ENCODE assay signal across 14 mouse cellular contexts in the genomic region with DNA sequence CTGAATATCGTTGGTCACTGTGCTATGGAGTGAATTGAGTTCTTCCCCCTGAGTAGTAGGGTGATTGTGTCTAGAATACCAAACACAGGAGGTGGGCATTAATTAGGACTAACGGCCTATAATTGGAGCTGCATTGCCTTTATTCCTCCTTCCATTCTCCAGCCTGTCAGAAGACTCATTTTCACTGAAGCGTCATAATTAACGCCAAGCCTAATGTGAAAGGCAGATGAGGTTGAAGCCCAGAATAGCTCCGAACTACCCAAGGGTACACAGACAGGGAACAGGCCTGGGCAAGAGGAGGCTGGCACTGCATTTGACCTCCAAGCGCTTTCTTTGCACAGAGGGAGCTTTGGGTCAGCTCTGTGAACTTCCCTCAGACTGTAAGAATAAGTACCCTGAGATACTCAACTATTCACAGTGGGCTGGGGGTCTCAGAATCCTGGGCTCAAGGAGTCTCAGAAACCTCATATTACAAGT.
A peak's percentile ranks its signal among the peaks of the same experiment; 100 is the strongest.
DNase-seq lines count a peak whose midpoint lies in the region; ATAC-seq and TF ChIP-seq lines count a peak whose summit lies in the region.
"Had no signal": no experiment of that assay in that cellular context is flagged by ENCODE, and none has a peak within 500 bp of the region (broad histone marks: within the 10 kb centered on the region; RNA-seq: fewer than 3 reads in every experiment).

No protein-coding gene starts in this region.

- no peaks in the 10 kb centered on the region for H3K36me3 ChIP-seq in embryonic facial prominence, embryonic 11.5 days (replicated peaks; ENCODE audit: control insufficient read depth, insufficient read depth, low read depth, low read length)
- H3K36me3 ChIP-seq in embryonic facial prominence, embryonic 10.5 days (replicated peaks) = no peaks in the 10 kb centered on the region
- no peaks in the 10 kb centered on the region for H3K36me3 ChIP-seq in hindbrain, embryonic 13.5 days
- no peaks in the 10 kb centered on the region for H3K36me3 ChIP-seq in midbrain, postnatal 0 days (ENCODE audit: insufficient read depth, low read length)
- no peaks in the 10 kb centered on the region for H3K36me3 ChIP-seq in heart, adult 2 months (ENCODE audit: control insufficient read depth, insufficient read depth, low read length)
- H3K36me3 ChIP-seq: lung, embryonic 15.5 days had no signal

- H3K4me2 ChIP-seq in embryonic facial prominence, embryonic 11.5 days (ENCODE audit: low read depth, low read length) = no peak overlapping the region
- H3K4me2 ChIP-seq in hindbrain, embryonic 13.5 days = no peak overlapping the region
- no peak overlapping the region for H3K4me2 ChIP-seq in midbrain, postnatal 0 days (ENCODE audit: low read depth, low read length, poor library complexity, severe bottlenecking)
- H3K4me2 ChIP-seq: lung, embryonic 15.5 days had no signal

- no peak for TF ChIP-seq POLR2A in cortical plate, adult 2 months (IDR thresholded peaks at IDR 0.05; ENCODE audit: extremely low read depth, insufficient read depth, low read length)
- TF ChIP-seq POLR2A in heart, adult 2 months (IDR thresholded peaks at IDR 0.05; ENCODE audit: insufficient read depth, low read depth, low read length) = no peak

- WGBS in embryonic facial prominence, embryonic 11.5 days = 57% methylated on average over 6 of the region's 6 CpGs
- 55% methylated on average over 6 of the region's 6 CpGs for WGBS in embryonic facial prominence, embryonic 10.5 days
- 37% methylated on average over 6 of the region's 6 CpGs for WGBS in hindbrain, embryonic 13.5 days
- WGBS in midbrain, postnatal 0 days = 53% methylated on average over 6 of the region's 6 CpGs
- WGBS in heart, adult 2 months = 77% methylated on average over 6 of the region's 6 CpGs

- TF ChIP-seq CTCF in cortical plate, adult 2 months (IDR thresholded peaks at IDR 0.05; ENCODE audit: extremely low read depth, insufficient read depth, low read length) = no peak
- TF ChIP-seq CTCF in midbrain, postnatal 0 days (IDR thresholded peaks at IDR 0.05) = no peak
- no peak for TF ChIP-seq CTCF in heart, adult 2 months (IDR thresholded peaks at IDR 0.05)

- TF ChIP-seq EP300 in heart, adult 2 months (IDR thresholded peaks at IDR 0.05; ENCODE audit: insufficient read depth, low read depth, low read length) = no peak

- no peak overlapping the region for H3K4me3 ChIP-seq in embryonic facial prominence, embryonic 11.5 days (ENCODE audit: low read depth, low read length)
- no peak overlapping the region for H3K4me3 ChIP-seq in embryonic facial prominence, embryonic 10.5 days
- H3K4me3 ChIP-seq in cortical plate, adult 2 months (ENCODE audit: insufficient read depth, low read length) = no peak overlapping the region
- H3K4me3 ChIP-seq in hindbrain, embryonic 13.5 days = no peak overlapping the region
- H3K4me3 ChIP-seq in midbrain, postnatal 0 days (ENCODE audit: low read depth, low read length) = no peak overlapping the region
- H3K4me3 ChIP-seq in heart, adult 2 months = no peak overlapping the region
- H3K4me3 ChIP-seq: lung, embryonic 15.5 days had no signal

- no peaks in the 10 kb centered on the region for H3K9me3 ChIP-seq in embryonic facial prominence, embryonic 11.5 days (replicated peaks; ENCODE audit: control insufficient read depth, low read length)
- no peaks in the 10 kb centered on the region for H3K9me3 ChIP-seq in embryonic facial prominence, embryonic 10.5 days
- H3K9me3 ChIP-seq in hindbrain, embryonic 13.5 days = no peaks in the 10 kb centered on the region
- H3K9me3 ChIP-seq in midbrain, postnatal 0 days (ENCODE audit: low read length) = no peaks in the 10 kb centered on the region
- H3K9me3 ChIP-seq: lung, embryonic 15.5 days had no signal

- H3K27me3 ChIP-seq in embryonic facial prominence, embryonic 11.5 days (ENCODE audit: control insufficient read depth, insufficient read depth, low read length) = no peaks in the 10 kb centered on the region
- no peaks in the 10 kb centered on the region for H3K27me3 ChIP-seq in embryonic facial prominence, embryonic 10.5 days (replicated peaks; ENCODE audit: low read depth, poor library complexity, severe bottlenecking)
- H3K27me3 ChIP-seq in hindbrain, embryonic 13.5 days = no peaks in the 10 kb centered on the region
- no peaks in the 10 kb centered on the region for H3K27me3 ChIP-seq in midbrain, postnatal 0 days (ENCODE audit: insufficient read depth, low read length)
- H3K27me3 ChIP-seq in heart, adult 2 months (ENCODE audit: control insufficient read depth, insufficient read depth, low read length) = no peaks in the 10 kb centered on the region
- H3K27me3 ChIP-seq: lung, embryonic 15.5 days had no signal

- no peak overlapping the region for H3K27ac ChIP-seq in embryonic facial prominence, embryonic 11.5 days (replicated peaks; ENCODE audit: low read depth, low read length)
- H3K27ac ChIP-seq in embryonic facial prominence, embryonic 10.5 days (replicated peaks) = no peak overlapping the region
- 0 out of 2 replicates have a peak overlapping the region, but pooled peaks have one; percentile 35 for H3K27ac ChIP-seq in cortical plate, adult 2 months (ENCODE audit: insufficient read depth, low read length)
- H3K27ac ChIP-seq in hindbrain, embryonic 13.5 days = no peak overlapping the region
- no peak overlapping the region for H3K27ac ChIP-seq in midbrain, postnatal 0 days (ENCODE audit: low read depth, low read length)
- H3K27ac ChIP-seq in heart, adult 2 months = no peak overlapping the region
- H3K27ac ChIP-seq: lung, embryonic 15.5 days had no signal

- ATAC-seq in embryonic facial prominence, embryonic 11.5 days (replicated peaks; ENCODE audit: insufficient number of reproducible peaks, low FRiP score, low TSS enrichment, low read depth) = 0 out of 2 replicates have a peak, but pooled peaks have one; percentile 52
- peak; percentile 72; the same call in 1 of the 2 replicates for ATAC-seq in hindbrain, embryonic 13.5 days (ENCODE audit: low FRiP score)
- ATAC-seq in midbrain, postnatal 0 days (ENCODE audit: low FRiP score) = no peak

- no peaks in the 10 kb centered on the region for H3K79me2 ChIP-seq in heart, adult 2 months (replicated peaks; ENCODE audit: control insufficient read depth, insufficient read depth, low read length)

- no peak for DNase-seq in embryonic facial prominence, embryonic 11.5 days (ENCODE audit: low spot score)
- DNase-seq in embryonic facial prominence, embryonic 10.5 days (ENCODE audit: low spot score) = no peak
- DNase-seq in midbrain, postnatal 0 days (ENCODE audit: low spot score) = peak; percentile 33
- no peak for DNase-seq in heart, adult 2 months
- DNase-seq in testis, postnatal 14 days (ENCODE audit: low spot score) = no peak
- no peak for DNase-seq in spleen, postnatal 4 days (ENCODE audit: low spot score in 2 of 2)
- DNase-seq: adrenal gland, postnatal 25 days; cerebellum, postnatal 25 days; heart, postnatal 10 days; kidney, postnatal 10 days; thymus, postnatal 25 days had no signal

- H3K9ac ChIP-seq in embryonic facial prominence, embryonic 11.5 days (replicated peaks; ENCODE audit: low read length) = no peak overlapping the region
- H3K9ac ChIP-seq in hindbrain, embryonic 13.5 days = no peak overlapping the region
- H3K9ac ChIP-seq in midbrain, postnatal 0 days (replicated peaks; ENCODE audit: low read length, poor library complexity, severe bottlenecking) = no peak overlapping the region
- no peak overlapping the region for H3K9ac ChIP-seq in heart, adult 2 months (ENCODE audit: low read depth, low read length)
- H3K9ac ChIP-seq: lung, embryonic 15.5 days had no signal

- H3K4me1 ChIP-seq in embryonic facial prominence, embryonic 11.5 days (ENCODE audit: control insufficient read depth, insufficient read depth, low read length) = no peaks in the 10 kb centered on the region
- H3K4me1 ChIP-seq in embryonic facial prominence, embryonic 10.5 days = peaks cover 4% of the 10 kb centered on the region; the same call in 1 of the 2 replicates
- no peaks in the 10 kb centered on the region for H3K4me1 ChIP-seq in cortical plate, adult 2 months (ENCODE audit: control insufficient read depth, insufficient read depth, low read length)
- peaks cover 7% of the 10 kb centered on the region for H3K4me1 ChIP-seq in hindbrain, embryonic 13.5 days (replicated peaks)
- H3K4me1 ChIP-seq in midbrain, postnatal 0 days (ENCODE audit: insufficient read depth, low read length) = no peaks in the 10 kb centered on the region
- no peaks in the 10 kb centered on the region for H3K4me1 ChIP-seq in heart, adult 2 months (ENCODE audit: control insufficient read depth, insufficient read depth, low read length)
- H3K4me1 ChIP-seq: lung, embryonic 15.5 days had no signal

- intact Hi-C loops in heart, adult 2 months (cut with DNase I) = no loop called here
